Mouse (Mus musculus): ENCODE data around the gene Ccser1.

DNA sequence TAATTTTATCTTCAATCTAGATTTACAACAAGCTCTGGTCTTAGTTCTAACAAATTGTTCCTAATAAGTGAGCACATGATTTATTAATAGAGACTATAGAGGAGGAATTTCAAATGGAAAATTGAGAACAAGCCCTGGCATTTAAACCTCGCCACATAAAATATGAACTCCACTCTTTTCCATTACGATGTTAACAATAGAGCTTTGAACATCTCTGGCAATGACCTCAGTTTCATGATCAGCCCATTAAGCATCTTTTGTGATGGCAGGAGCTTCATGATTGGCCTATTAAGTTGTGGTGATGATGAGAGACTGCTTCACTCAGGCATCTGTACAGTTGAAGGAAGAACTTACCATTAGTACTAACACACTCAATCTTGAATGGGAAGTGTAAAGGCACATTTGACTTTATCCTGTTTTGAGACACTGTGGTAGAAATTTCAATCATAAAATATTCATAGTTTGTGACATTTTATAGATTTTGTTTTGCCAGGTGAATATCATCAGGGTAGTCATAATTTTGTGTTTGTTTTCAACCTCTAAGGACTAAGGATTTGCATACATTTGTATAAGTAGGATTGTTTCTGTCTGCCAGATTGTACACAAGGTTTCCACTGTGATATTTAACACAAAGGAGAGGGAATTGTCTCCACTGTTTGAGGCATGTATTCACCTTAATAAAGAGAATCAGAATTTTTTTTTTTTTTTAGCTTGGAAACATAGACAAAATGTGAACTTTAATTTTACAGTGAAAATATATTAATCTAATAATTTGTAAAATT is 291.4 kb downstream of the Ccser1 start:
- TF ChIP-seq POLR2A (IDR thresholded peaks at IDR 0.05; ENCODE audit: insufficient read depth, low read depth, low read length) = no peak
- TF ChIP-seq CTCF (IDR thresholded peaks at IDR 0.05) = no peak
- no peak for TF ChIP-seq EP300 (IDR thresholded peaks at IDR 0.05; ENCODE audit: insufficient read depth, low read depth, low read length)

Data from heart, adult 2 months (tissue).